Mouse (Mus musculus): ENCODE data around the gene Maff. TPM values are rescaled to one million over a fixed set of nuclear protein-coding genes. Genes with fewer than 3 reads are reported as not detected.

The Maff gene
- total RNA-seq, 2 experiments from 2014 or later: 1.6 to 3.2 TPM

- Histone ChIP-seq H3K27ac (no peak overlapping the region), H3K4me3 (no peak overlapping the region)
- intact Hi-C loops (cut with DNase I): no loop called here
- DNase-seq (ENCODE audit: extremely low spot score in 1 of 2, low spot score in 2 of 2): no peak
- no peak for TF ChIP-seq CTCF (IDR thresholded peaks at IDR 0.05)
These were observed 8.2 kb downstream of the Maff start for GRCm38 (mm10) chr15:79354619-79355018.

- intact Hi-C loops (cut with DNase I): no loop called here
- TF ChIP-seq CTCF (IDR thresholded peaks at IDR 0.05): no peak
- Histone ChIP-seq H3K4me3 (no peak overlapping the region), H3K27ac (no peak overlapping the region)
- DNase-seq (ENCODE audit: extremely low spot score in 1 of 2, low spot score in 2 of 2): no peak
These were observed 10.1 kb downstream of the Maff start for GRCm38 (mm10) chr15:79356481-79356880.

GRCm38 (mm10) chr15:79357036-79357911 lies 10.9 kb downstream of the Maff start:
- DNase-seq (ENCODE audit: extremely low spot score in 1 of 2, low spot score in 2 of 2): peak; percentile 53 to 69
- TF ChIP-seq CTCF (IDR thresholded peaks at IDR 0.05): peak; percentile 21
- peak overlapping the region; percentile 45 for H3K4me3 ChIP-seq
- intact Hi-C loops (cut with DNase I): no loop called here
- no peak overlapping the region for H3K27ac ChIP-seq

GRCm38 (mm10) chr15:79357974-79358690 lies 11.7 kb downstream of the Maff start:
- H3K27ac ChIP-seq: no peak overlapping the region
- intact Hi-C loops (cut with DNase I): no loop called here

GRCm38 (mm10) chr15:79359954-79360353 lies 13.5 kb downstream of the Maff start:
- TF ChIP-seq CTCF (IDR thresholded peaks at IDR 0.05): no peak
- DNase-seq (ENCODE audit: extremely low spot score in 1 of 2, low spot score in 2 of 2): no peak
- intact Hi-C loops (cut with DNase I): no loop called here
- Histone ChIP-seq H3K4me3 (no peak overlapping the region), H3K27ac (peak overlapping the region; percentile 40; the same call in 1 of the 2 replicates)

More at GRCm38 (mm10) chr15:79357974-79358690, 11.7 kb downstream of the Maff start:
- no peak for TF ChIP-seq CTCF (IDR thresholded peaks at IDR 0.05)
- no peak overlapping the region for H3K4me3 ChIP-seq
- no peak for DNase-seq (ENCODE audit: extremely low spot score in 1 of 2, low spot score in 2 of 2)

GRCm38 (mm10) chr15:79360371-79360770 lies 13.9 kb downstream of the Maff start:
- TF ChIP-seq CTCF (IDR thresholded peaks at IDR 0.05): no peak
- Histone ChIP-seq H3K4me3 (no peak overlapping the region), H3K27ac (peak overlapping the region; percentile 50)
- intact Hi-C loops (cut with DNase I): no loop called here
- DNase-seq (ENCODE audit: extremely low spot score in 1 of 2, low spot score in 2 of 2): no peak

GRCm38 (mm10) chr15:79361023-79361422 lies 14.6 kb downstream of the Maff start:
- intact Hi-C loops (cut with DNase I): no loop called here
- H3K27ac ChIP-seq: peak overlapping the region; percentile 50
- no peak overlapping the region for H3K4me3 ChIP-seq
- TF ChIP-seq CTCF (IDR thresholded peaks at IDR 0.05): no peak
- DNase-seq (ENCODE audit: extremely low spot score in 1 of 2, low spot score in 2 of 2): no peak

- TF ChIP-seq CTCF (IDR thresholded peaks at IDR 0.05): no peak
- Histone ChIP-seq H3K4me3 (no peak overlapping the region), H3K27ac (no peak overlapping the region)
- DNase-seq (ENCODE audit: extremely low spot score in 1 of 2, low spot score in 2 of 2): no peak
- intact Hi-C loops (cut with DNase I): no loop called here
These were observed 17.7 kb downstream of the Maff start for GRCm38 (mm10) chr15:79364120-79364519.

- intact Hi-C loops (cut with DNase I): no loop called here
- DNase-seq (ENCODE audit: extremely low spot score in 1 of 2, low spot score in 2 of 2): no peak
- TF ChIP-seq CTCF (IDR thresholded peaks at IDR 0.05): no peak
- H3K4me3 ChIP-seq: no peak overlapping the region
- H3K27ac ChIP-seq: no peak overlapping the region
These were observed 18.6 kb downstream of the Maff start for GRCm38 (mm10) chr15:79365068-79365467.

- no peak for TF ChIP-seq CTCF (IDR thresholded peaks at IDR 0.05)
- H3K4me3 ChIP-seq: no peak overlapping the region
- no peak overlapping the region for H3K27ac ChIP-seq
- no peak for DNase-seq (ENCODE audit: extremely low spot score in 1 of 2, low spot score in 2 of 2)
- intact Hi-C loops (cut with DNase I): no loop called here
These were observed 20.0 kb downstream of the Maff start for GRCm38 (mm10) chr15:79366402-79366801.

- Histone ChIP-seq H3K27ac (peak overlapping the region; percentile 72), H3K4me3 (no peak overlapping the region)
- no peak for DNase-seq (ENCODE audit: extremely low spot score in 1 of 2, low spot score in 2 of 2)
- no peak for TF ChIP-seq CTCF (IDR thresholded peaks at IDR 0.05)
- intact Hi-C loops (cut with DNase I): no loop called here
These were observed 21.9 kb downstream of the Maff start for GRCm38 (mm10) chr15:79368313-79368811.

- DNase-seq (ENCODE audit: extremely low spot score in 1 of 2, low spot score in 2 of 2): no peak
- Histone ChIP-seq H3K4me3 (no peak overlapping the region), H3K27ac (peak overlapping the region; percentile 72)
- intact Hi-C loops (cut with DNase I): no loop called here
- no peak for TF ChIP-seq CTCF (IDR thresholded peaks at IDR 0.05)
These were observed 22.5 kb downstream of the Maff start for GRCm38 (mm10) chr15:79368861-79369440.

All from left cerebral cortex, adult 2 months (tissue).